ENCODE assay signal across 8 mouse cellular contexts in genomic region chr15:85832599-85832998, GRCm38 (mm10). TPM values are rescaled to one million over a fixed set of nuclear protein-coding genes. Genes with fewer than 3 reads are reported as not detected.
DNase-seq lines count a peak whose midpoint lies in the region; ATAC-seq and TF ChIP-seq lines count a peak whose summit lies in the region.

No protein-coding gene starts in this region.

- no peaks in the 10 kb centered on the region for H3K27me3 ChIP-seq in heart, adult 2 months (ENCODE audit: control insufficient read depth, insufficient read depth, low read length)
- no peaks in the 10 kb centered on the region for H3K27me3 ChIP-seq in liver, embryonic 13.5 days

- no peak for TF ChIP-seq CTCF in heart, adult 2 months (IDR thresholded peaks at IDR 0.05)

- no peak for DNase-seq in heart, adult 2 months
- DNase-seq in heart, adult 8-10 months (ENCODE audit: low spot score) = no peak
- DNase-seq in thymus, postnatal 25 days = peak; percentile 5
- DNase-seq in thymus, postnatal 0 days (ENCODE audit: low spot score) = no peak
- no peak for DNase-seq in liver, embryonic 13.5 days
- peak; percentile 69 for DNase-seq in yolk sac, embryonic 10.5 days (ENCODE audit: low spot score)
- no peak for DNase-seq in adipocyte (ENCODE audit: low spot score)
- no peak for DNase-seq in c-Kit-positive CD71-positive TER-119-positive erythroid progenitor cells, embryonic 14.5 days (ENCODE audit: low spot score)

- peaks cover 1% of the 10 kb centered on the region; the same call in 1 of the 2 replicates for H3K4me1 ChIP-seq in heart, adult 2 months (ENCODE audit: control insufficient read depth, insufficient read depth, low read length)
- H3K4me1 ChIP-seq in liver, embryonic 13.5 days (replicated peaks) = peaks cover 36% of the 10 kb centered on the region

- TF ChIP-seq POLR2A in heart, adult 2 months (IDR thresholded peaks at IDR 0.05; ENCODE audit: insufficient read depth, low read depth, low read length) = no peak

- peak overlapping the region; percentile 76 for H3K4me2 ChIP-seq in liver, embryonic 13.5 days

- H3K27ac ChIP-seq in heart, adult 2 months = peak overlapping the region; percentile 91
- peak overlapping the region; percentile 72 for H3K27ac ChIP-seq in liver, embryonic 13.5 days

- no peaks in the 10 kb centered on the region for H3K36me3 ChIP-seq in heart, adult 2 months (ENCODE audit: control insufficient read depth, insufficient read depth, low read length)
- H3K36me3 ChIP-seq in liver, embryonic 13.5 days = peaks cover 9% of the 10 kb centered on the region; the same call in 1 of the 2 replicates

- WGBS in heart, adult 2 months = 53% methylated on average over 8 of the region's 8 CpGs
- 38% methylated on average over 8 of the region's 8 CpGs for WGBS in liver, embryonic 13.5 days (ENCODE audit: insufficient replicate concordance)

- intact Hi-C loops in heart, adult 2 months (cut with DNase I) = loop anchor here (1.0 to 2.0 kb wide), 2 partner anchors 21 to 26 kb away; partner anchors contain the start of genes Cdpf1 and Gtse1

- peak overlapping the region; percentile 78 for H3K4me3 ChIP-seq in heart, adult 2 months
- H3K4me3 ChIP-seq in liver, embryonic 13.5 days (replicated peaks) = peak overlapping the region; percentile 67

- no peaks in the 10 kb centered on the region for H3K9me3 ChIP-seq in liver, embryonic 13.5 days (replicated peaks)

- ATAC-seq in liver, embryonic 13.5 days (ENCODE audit: low read depth) = no peak

- H3K9ac ChIP-seq in heart, adult 2 months (ENCODE audit: low read depth, low read length) = peak overlapping the region; percentile 77
- H3K9ac ChIP-seq in liver, embryonic 13.5 days = peak overlapping the region; percentile 74

- no peak for TF ChIP-seq EP300 in heart, adult 2 months (IDR thresholded peaks at IDR 0.05; ENCODE audit: insufficient read depth, low read depth, low read length)

- H3K79me2 ChIP-seq in heart, adult 2 months (replicated peaks; ENCODE audit: control insufficient read depth, insufficient read depth, low read length) = no peaks in the 10 kb centered on the region

RNA-seq across cellular contexts. Expression of gene Ttc38, which starts 0.5 kb away (rescaled TPM):
- 10 to 100 TPM; 15.3 to 21.1 TPM for total RNA-seq in heart, adult 2 months (2021)
- polyA plus RNA-seq in heart, adult 2 months (2012; rRNA removed) = 6.8 and 10.6 TPM in 2 replicates
- total RNA-seq in heart, adult 8-10 months (2022) = 10 to 100 TPM; 17.9 to 22.2 (median 19.6) TPM
- 8.1 and 10.1 TPM in 2 replicates for polyA plus RNA-seq in thymus, postnatal 0 days (2015; fragmentation: Nextera tagmentation; extraction: Ambion mirVana)
- 6.4 and 6.8 TPM in 2 replicates for polyA plus RNA-seq in liver, embryonic 13.5 days (2015; fragmentation: Nextera tagmentation; extraction: Ambion mirVana)

RNA-seq across cellular contexts. Expression of gene Pkdrej, which starts 11.1 kb away (rescaled TPM):
- 1 to 10 TPM; 3.9 to 4.2 TPM for total RNA-seq in heart, adult 2 months (2021)
- polyA plus RNA-seq in heart, adult 2 months (2012; rRNA removed) = 1.8 and 3.0 TPM in 2 replicates
- total RNA-seq in heart, adult 8-10 months (2022) = 1 to 10 TPM; 3.1 to 5.4 (median 4.6) TPM
- 0.01 and 0.03 TPM in 2 replicates for polyA plus RNA-seq in thymus, postnatal 0 days (2015; fragmentation: Nextera tagmentation; extraction: Ambion mirVana)
- polyA plus RNA-seq in liver, embryonic 13.5 days (2015; fragmentation: Nextera tagmentation; extraction: Ambion mirVana) = 0.06 and 0.08 TPM in 2 replicates

RNA-seq across cellular contexts. Expression of gene Cdpf1, which starts 21.1 kb away (rescaled TPM):
- total RNA-seq in heart, adult 2 months (2021) = 10 to 100 TPM; 31.6 to 37.3 TPM
- polyA plus RNA-seq in heart, adult 2 months (2012; rRNA removed) = 36.4 and 42.6 TPM in 2 replicates
- total RNA-seq in heart, adult 8-10 months (2022) = 10 to 100 TPM; 27.1 to 38.5 (median 31.0) TPM
- 62.3 and 62.9 TPM in 2 replicates for polyA plus RNA-seq in thymus, postnatal 0 days (2015; fragmentation: Nextera tagmentation; extraction: Ambion mirVana)
- polyA plus RNA-seq in liver, embryonic 13.5 days (2015; fragmentation: Nextera tagmentation; extraction: Ambion mirVana) = 25.9 and 27.7 TPM in 2 replicates

RNA-seq across cellular contexts. Expression of gene Gtse1, which starts 26.9 kb away (rescaled TPM):
- under 1 TPM; 0.21 to 0.41 TPM for total RNA-seq in heart, adult 2 months (2021)
- 0.53 and 0.61 TPM in 2 replicates for polyA plus RNA-seq in heart, adult 2 months (2012; rRNA removed)
- total RNA-seq in heart, adult 8-10 months (2022) = under 1 TPM; 0.19 to 0.52 (median 0.29) TPM
- polyA plus RNA-seq in thymus, postnatal 0 days (2015; fragmentation: Nextera tagmentation; extraction: Ambion mirVana) = 27.0 and 27.4 TPM in 2 replicates
- polyA plus RNA-seq in liver, embryonic 13.5 days (2015; fragmentation: Nextera tagmentation; extraction: Ambion mirVana) = 24.9 and 27.7 TPM in 2 replicates

RNA-seq across cellular contexts. Expression of gene Trmu, which starts 46.5 kb away (rescaled TPM):
- 10 to 100 TPM; 15.7 to 15.9 TPM for total RNA-seq in heart, adult 2 months (2021)
- polyA plus RNA-seq in heart, adult 2 months (2012; rRNA removed) = 23.5 and 27.8 TPM in 2 replicates
- total RNA-seq in heart, adult 8-10 months (2022) = 10 to 100 TPM; 12.6 to 23.9 (median 18.2) TPM
- 33.9 and 34.3 TPM in 2 replicates for polyA plus RNA-seq in thymus, postnatal 0 days (2015; fragmentation: Nextera tagmentation; extraction: Ambion mirVana)
- polyA plus RNA-seq in liver, embryonic 13.5 days (2015; fragmentation: Nextera tagmentation; extraction: Ambion mirVana) = 17.3 and 20.3 TPM in 2 replicates

Comparison
In these comparisons a context has a peak if more than half of its experiments do, and no peak if none do; other contexts are left out.
1. DNase-seq: peak in thymus, postnatal 25 days (single experiment) and yolk sac, embryonic 10.5 days (single experiment); none in heart, adult 2 months (0 of 2), heart, adult 8-10 months (single experiment), thymus, postnatal 0 days (single experiment), liver, embryonic 13.5 days (single experiment), adipocyte (single experiment) and c-Kit-positive CD71-positive TER-119-positive erythroid progenitor cells, embryonic 14.5 days (single experiment).